Mouse (Mus musculus) 3T3-L1 (cell line): ENCODE data around the gene Kif23.
A peak's percentile ranks its signal among the peaks of the same experiment; 100 is the strongest.

ENCODE experiments used
- DNase-seq: peaks from one replicate; pipeline ENCODE4 v3.0.0-alpha.2; 2015; ENCODE audit warnings: low read depth, low spot score

Gene Kif23

GRCm38 (mm10) chr9:61946623-61947401 lies at the start of gene Kif23:
TSS of gene Kif23 (minus strand) at chr9:61946774.
- peak; percentile 97 for DNase-seq

- no peak for DNase-seq
These were observed 44.6 kb upstream of the Kif23 start for GRCm38 (mm10) chr9:61991158-61991557.

- DNase-seq: no peak
These were observed 44.2 kb upstream of the Kif23 start for GRCm38 (mm10) chr9:61990738-61991137.

- DNase-seq: no peak
These were observed 39.5 kb upstream of the Kif23 start for GRCm38 (mm10) chr9:61986055-61986454.

GRCm38 (mm10) chr9:61985183-61985863 lies 38.7 kb upstream of the Kif23 start:
- DNase-seq: peak; percentile 74

- no peak for DNase-seq
These were observed 36.5 kb upstream of the Kif23 start for GRCm38 (mm10) chr9:61982940-61983620.

- DNase-seq: no peak
These were observed 35.3 kb upstream of the Kif23 start for GRCm38 (mm10) chr9:61981876-61982275.

- DNase-seq: no peak
These were observed 33.4 kb upstream of the Kif23 start for GRCm38 (mm10) chr9:61979983-61980382.

GRCm38 (mm10) chr9:61977258-61977945 lies 30.8 kb upstream of the Kif23 start:
- no peak for DNase-seq

- peak; percentile 58 for DNase-seq
These were observed 25.5 kb upstream of the Kif23 start for GRCm38 (mm10) chr9:61972031-61972430.

GRCm38 (mm10) chr9:61971045-61971444 lies 24.5 kb upstream of the Kif23 start:
- peak; percentile 55 for DNase-seq

GRCm38 (mm10) chr9:61967357-61967756 lies 20.8 kb upstream of the Kif23 start:
- DNase-seq: peak; percentile 66

- no peak for DNase-seq
These were observed 19.4 kb upstream of the Kif23 start for GRCm38 (mm10) chr9:61965987-61966386.

GRCm38 (mm10) chr9:61965411-61965930 lies 18.9 kb upstream of the Kif23 start:
- peak; percentile 94 for DNase-seq

- DNase-seq: peak; percentile 32
These were observed 16.8 kb upstream of the Kif23 start for GRCm38 (mm10) chr9:61963356-61963755.

GRCm38 (mm10) chr9:61961181-61961580 lies 14.6 kb upstream of the Kif23 start:
- DNase-seq: no peak

GRCm38 (mm10) chr9:61960753-61961152 lies 14.2 kb upstream of the Kif23 start:
- no peak for DNase-seq

GRCm38 (mm10) chr9:61959921-61960569 lies 13.5 kb upstream of the Kif23 start:
- DNase-seq: no peak

GRCm38 (mm10) chr9:61954707-61955106 lies 8.1 kb upstream of the Kif23 start:
- no peak for DNase-seq

- no peak for DNase-seq
These were observed 5.7 kb upstream of the Kif23 start for GRCm38 (mm10) chr9:61952241-61952640.
